Mouse (Mus musculus) heart, embryonic 14.5 days (tissue): ENCODE data around the gene Mmp11. TPM values are rescaled to one million over a fixed set of nuclear protein-coding genes. Genes with fewer than 3 reads are reported as not detected.

Experiments
- ATAC-seq: fragments of 200-750 bp; cut with Nextera tagmentation; 2 replicates; pipeline ENCODE4 v1.8.0; 2017; ENCODE audit warnings: low read depth, moderate TSS enrichment; ENCODE audit not compliant: insufficient number of reproducible peaks, insufficient read depth, low FRiP score
- H3K27ac ChIP-seq, 2 experiments: fragments of 200-500 bp in 1 of 2; fragments of 300-500 bp in 1 of 2; sonication (generic) in 1 of 2; replicated peaks in 1 of 2; 2 replicates each; pipeline ENCODE4 v1.5.1; 2012 to 2014; ENCODE audit warnings: low read depth in 2 of 2, low read length in 2 of 2, control low read depth in 1 of 2, mild to moderate bottlenecking in 1 of 2, mixed read lengths in 1 of 2; ENCODE audit not compliant: control insufficient read depth in 1 of 2, insufficient read depth in 1 of 2
- H3K27me3 ChIP-seq: fragments of 300-500 bp; sonication (generic); 2 replicates; pipeline ENCODE4 v1.6.1; 2014; ENCODE audit warnings: mild to moderate bottlenecking, low read length, control low read depth; ENCODE audit not compliant: control insufficient read depth, insufficient read depth
- H3K36me3 ChIP-seq: fragments of 300-500 bp; sonication (generic); 2 replicates; pipeline ENCODE4 v1.6.1; 2014; ENCODE audit warnings: mild to moderate bottlenecking, control low read depth, low read length, mixed read lengths; ENCODE audit not compliant: control insufficient read depth, insufficient read depth
- H3K4me1 ChIP-seq, 2 experiments: fragments of 200-500 bp in 1 of 2; fragments of 300-500 bp in 1 of 2; sonication (generic) in 1 of 2; 2 replicates each; pipeline ENCODE4 v1.6.1; 2012 to 2014; ENCODE audit warnings: low read length in 2 of 2, control low read depth in 1 of 2, mixed read lengths in 1 of 2; ENCODE audit not compliant: control insufficient read depth in 2 of 2, insufficient read depth in 2 of 2
- H3K4me2 ChIP-seq: fragments of 300-500 bp; sonication (generic); 2 replicates; pipeline ENCODE4 v1.6.1; 2014; ENCODE audit warnings: mild to moderate bottlenecking, low read length
- H3K4me3 ChIP-seq, 2 experiments: fragments of 200-500 bp in 1 of 2; fragments of 300-500 bp in 1 of 2; sonication (generic) in 1 of 2; 2 replicates each; pipeline ENCODE4 v1.5.1; 2012 to 2014; ENCODE audit warnings: low read length in 2 of 2, mild to moderate bottlenecking in 2 of 2, control low read depth in 1 of 2, low read depth in 1 of 2, moderate library complexity in 1 of 2; ENCODE audit not compliant: control insufficient read depth in 1 of 2, insufficient read depth in 1 of 2
- H3K9ac ChIP-seq: fragments of 300-500 bp; sonication (generic); 2 replicates; pipeline ENCODE4 v1.6.1; 2014; ENCODE audit warnings: mild to moderate bottlenecking, low read length
- H3K9me3 ChIP-seq: fragments of 300-500 bp; sonication (generic); 2 replicates; pipeline ENCODE4 v1.6.1; 2016; ENCODE audit warnings: low read length, control low read depth; ENCODE audit not compliant: control insufficient read depth
- WGBS: fragments of 180-500 bp; shearing (Covaris S2); extraction: QIAGEN DNeasy Blood & Tissue Kit; methylation state at CpG from one replicate; pipeline ENCODE4 v1.1.7; 2014; 5-methylcytosine and 5-hydroxymethylcytosine counted together
- polyA plus RNA-seq: library from polyadenylated mRNA; unstranded; fragments of >200 nt; fragmentation: Nextera tagmentation; extraction: Ambion mirVana; gene quantifications from 2 replicates; pipeline ENCODE4 v1.2.1, GENCODE M21; 2014

The Mmp11 gene
- polyA plus RNA-seq, 1 experiment from 2014 or later = 23.4 TPM

- no peak overlapping the region for H3K27ac ChIP-seq
- peak overlapping the region; percentile 73 for H3K9ac ChIP-seq
- ATAC-seq = 0 out of 2 replicates have a peak, but pooled peaks have one; percentile 37
- peaks cover 8 to 11% of the 10 kb centered on the region in 2 experiments for H3K4me1 ChIP-seq
- 2% methylated on average over 13 of the region's 13 CpGs for WGBS
- H3K4me2 ChIP-seq = peak overlapping the region; percentile 95
- H3K36me3 ChIP-seq = no peaks in the 10 kb centered on the region
- H3K4me3 ChIP-seq = peak overlapping the region; percentile 53 to 62
- H3K27me3 ChIP-seq = peaks cover 18% of the 10 kb centered on the region
- no peaks in the 10 kb centered on the region for H3K9me3 ChIP-seq
These were observed 15.2 kb upstream of the Mmp11 start for GRCm38 (mm10) chr10:75951424-75952050.

- Histone ChIP-seq H3K9ac (peak overlapping the region; percentile 73), H3K36me3 (no peaks in the 10 kb centered on the region), H3K4me3 (peak overlapping the region; percentile 53 to 62), H3K9me3 (no peaks in the 10 kb centered on the region), H3K27ac (no peak overlapping the region), H3K4me1 (peaks cover 8 to 11% of the 10 kb centered on the region in 2 experiments), H3K4me2 (peak overlapping the region; percentile 95), H3K27me3 (peaks cover 18% of the 10 kb centered on the region)
- no peak; the same call in 1 of the 2 replicates for ATAC-seq
- 2% methylated on average over 23 of the region's 23 CpGs for WGBS
These were observed 14.5 kb upstream of the Mmp11 start for GRCm38 (mm10) chr10:75950791-75951210.

GRCm38 (mm10) chr10:75949053-75950045 lies 13.1 kb upstream of the Mmp11 start:
- Histone ChIP-seq H3K27me3 (peaks cover 18% of the 10 kb centered on the region), H3K36me3 (no peaks in the 10 kb centered on the region), H3K27ac (no peak overlapping the region), H3K9ac (no peak overlapping the region), H3K9me3 (no peaks in the 10 kb centered on the region), H3K4me2 (no peak overlapping the region), H3K4me3 (no peak overlapping the region), H3K4me1 (peaks cover 9 to 11% of the 10 kb centered on the region in 2 experiments)
- no peak for ATAC-seq
- 75% methylated on average over 22 of the region's 22 CpGs for WGBS

- Histone ChIP-seq H3K36me3 (no peaks in the 10 kb centered on the region), H3K4me2 (no peak overlapping the region), H3K9ac (no peak overlapping the region), H3K27ac (no peak overlapping the region), H3K4me3 (no peak overlapping the region), H3K4me1 (peaks cover 5 to 13% of the 10 kb centered on the region in 2 experiments), H3K9me3 (no peaks in the 10 kb centered on the region), H3K27me3 (peaks cover 11% of the 10 kb centered on the region)
- WGBS = 70% methylated on average over 5 of the region's 5 CpGs
- no peak for ATAC-seq
These were observed 11.8 kb upstream of the Mmp11 start for GRCm38 (mm10) chr10:75948079-75948478.

GRCm38 (mm10) chr10:75945896-75946295 lies 9.6 kb upstream of the Mmp11 start:
- 76% methylated on average over 7 of the region's 7 CpGs for WGBS
- H3K4me2 ChIP-seq = no peak overlapping the region
- H3K4me1 ChIP-seq = peaks cover 3 to 10% of the 10 kb centered on the region in 2 experiments
- no peak overlapping the region for H3K27ac ChIP-seq
- no peak for ATAC-seq
- H3K9me3 ChIP-seq = no peaks in the 10 kb centered on the region
- H3K9ac ChIP-seq = no peak overlapping the region
- H3K27me3 ChIP-seq = peaks cover 6% of the 10 kb centered on the region
- H3K36me3 ChIP-seq = no peaks in the 10 kb centered on the region
- H3K4me3 ChIP-seq = no peak overlapping the region

GRCm38 (mm10) chr10:75945213-75945612 lies 8.9 kb upstream of the Mmp11 start:
- ATAC-seq = no peak
- 86% methylated on average over 7 of the region's 7 CpGs for WGBS
- Histone ChIP-seq H3K4me1 (peaks cover 0 to 4% of the 10 kb centered on the region in 2 experiments; a peak in 3 of 4 replicates), H3K36me3 (no peaks in the 10 kb centered on the region; the same call in 1 of the 2 replicates), H3K4me2 (no peak overlapping the region), H3K9me3 (no peaks in the 10 kb centered on the region), H3K27ac (no peak overlapping the region), H3K4me3 (no peak overlapping the region), H3K9ac (no peak overlapping the region), H3K27me3 (peaks cover 6% of the 10 kb centered on the region)

- Histone ChIP-seq H3K4me3 (no peak overlapping the region), H3K9ac (no peak overlapping the region), H3K9me3 (no peaks in the 10 kb centered on the region), H3K4me1 (peaks cover 0 to 4% of the 10 kb centered on the region in 2 experiments; a peak in 2 of 4 replicates), H3K4me2 (no peak overlapping the region), H3K27me3 (no peaks in the 10 kb centered on the region; the same call in 1 of the 2 replicates), H3K27ac (no peak overlapping the region), H3K36me3 (peaks cover 7% of the 10 kb centered on the region; the same call in 1 of the 2 replicates)
- no peak for ATAC-seq
- WGBS = 32% methylated on average over 11 of the region's 11 CpGs
These were observed 7.9 kb upstream of the Mmp11 start for GRCm38 (mm10) chr10:75944066-75944772.
